Mouse (Mus musculus) spleen, embryonic (tissue): ENCODE results near the gene Tln1.

ENCODE experiments used
- CTCF ChIA-PET: fragments of 350-600 bp; sonication (Branson Sonifier 250); formaldehyde crosslinking; loops from one replicate; lab custom pipeline; 2022; lab: Charles Lee

The Tln1 gene

DNA sequence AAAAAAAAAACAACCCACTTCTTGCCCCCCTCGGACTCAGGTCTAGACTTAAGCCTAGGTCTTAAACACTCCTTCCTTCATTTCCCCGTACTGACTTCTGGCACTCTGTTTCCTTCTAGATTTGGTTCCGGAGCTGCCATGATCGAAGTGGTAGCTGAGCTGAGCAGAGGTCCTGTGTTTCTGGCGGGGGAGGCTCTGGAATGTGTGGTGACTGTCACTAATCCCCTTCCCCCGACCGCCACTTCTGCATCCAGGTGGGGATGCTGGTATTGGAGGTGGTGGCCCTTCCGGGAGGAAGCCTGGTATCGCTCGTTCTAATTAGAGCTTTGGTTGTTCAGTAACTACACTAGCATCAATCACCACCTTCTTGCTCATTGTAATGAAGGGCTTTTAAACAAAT, 16.8 kb upstream of the Tln1 start:
- CTCF ChIA-PET = interaction anchor here (0.5 to 1.2 kb wide), 4 partner anchors 14 to 588 kb away, joined by 3 to 10 read pairs (median 6); no protein-coding TSS in a partner anchor

DNA sequence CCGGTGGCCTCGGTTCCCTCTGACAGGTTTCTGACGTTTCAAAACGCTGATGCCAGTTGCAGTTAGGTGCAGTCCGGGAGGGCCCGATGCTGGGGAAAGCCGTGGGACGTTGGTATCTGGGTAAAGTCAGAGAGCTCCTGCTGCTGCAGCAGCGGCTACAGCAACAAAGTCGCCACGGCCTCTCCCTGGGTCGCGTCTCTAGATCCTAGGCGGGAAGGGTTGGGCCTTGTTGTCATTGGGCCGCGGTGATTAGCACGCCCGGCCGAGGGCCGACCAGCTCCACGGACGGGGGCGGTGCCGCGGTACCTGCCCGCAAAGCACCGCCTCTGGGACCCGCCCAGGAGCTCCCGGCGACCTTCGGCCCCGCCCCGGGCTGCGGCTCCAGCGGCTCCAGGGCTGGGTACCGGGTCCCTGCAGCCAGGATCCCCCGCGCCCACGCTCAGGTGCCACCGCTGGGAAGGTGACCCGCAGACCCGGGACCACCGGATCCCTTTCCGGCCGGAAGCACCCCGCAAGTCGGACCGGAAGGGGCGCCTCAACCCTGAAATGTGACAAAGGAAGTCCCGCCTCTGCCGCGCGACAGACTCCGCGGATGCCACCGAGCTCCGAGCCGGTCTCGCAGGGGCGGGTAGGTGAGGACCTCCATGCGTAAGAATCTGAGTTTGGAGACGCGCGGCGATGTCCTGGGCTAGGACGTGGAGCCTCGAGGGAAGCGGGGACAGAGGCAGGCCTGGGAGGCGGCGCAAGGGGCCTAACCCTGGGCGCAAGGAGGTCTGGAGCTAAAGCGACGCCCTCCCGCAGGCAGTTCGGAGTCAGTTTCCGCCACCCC, 16.1 kb upstream of the Tln1 start, which contains the start of the genes Rgp1 and Gba2:
Gene Rgp1 (plus strand): TSS at position 340 of the 829 bp plus-strand sequence.
Gene Gba2 (minus strand): TSS at position 498 of the 829 bp plus-strand sequence.
- CTCF ChIA-PET = interaction anchor here (0.5 to 1.2 kb wide), 4 partner anchors 14 to 589 kb away, joined by 3 to 10 read pairs (median 6); no protein-coding TSS in a partner anchor

DNA sequence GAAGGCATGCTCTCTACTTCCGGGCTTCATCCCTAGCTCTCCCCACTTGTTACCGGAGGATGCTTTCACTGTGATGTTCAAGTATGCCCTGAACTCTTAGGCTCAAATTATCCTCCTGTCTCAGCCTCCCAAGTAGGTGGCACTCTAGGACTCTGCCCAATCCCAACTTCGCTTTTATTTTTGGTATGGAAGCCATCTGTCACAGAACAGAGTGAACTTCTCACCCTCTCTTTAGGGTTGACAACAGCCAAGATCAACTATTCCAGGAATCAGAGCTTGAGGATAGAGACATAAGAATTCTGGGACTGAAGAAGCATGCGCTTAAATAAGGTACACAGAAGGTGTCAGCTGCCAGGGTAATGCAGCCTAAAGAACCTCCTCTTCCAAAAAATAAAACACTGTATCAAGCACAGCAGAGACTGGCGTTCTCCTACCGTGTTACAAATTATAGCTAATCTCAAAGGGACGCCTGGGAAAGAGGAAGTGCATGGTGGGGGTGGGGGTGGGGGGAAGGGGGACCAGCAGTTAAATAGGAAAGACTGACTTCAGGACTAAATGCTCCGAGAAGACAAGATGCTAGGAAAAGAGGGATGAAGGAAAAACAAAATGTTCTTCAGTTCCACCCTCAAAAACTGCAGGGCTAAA, 14.9 kb upstream of the Tln1 start:
- CTCF ChIA-PET = no interaction called here

DNA sequence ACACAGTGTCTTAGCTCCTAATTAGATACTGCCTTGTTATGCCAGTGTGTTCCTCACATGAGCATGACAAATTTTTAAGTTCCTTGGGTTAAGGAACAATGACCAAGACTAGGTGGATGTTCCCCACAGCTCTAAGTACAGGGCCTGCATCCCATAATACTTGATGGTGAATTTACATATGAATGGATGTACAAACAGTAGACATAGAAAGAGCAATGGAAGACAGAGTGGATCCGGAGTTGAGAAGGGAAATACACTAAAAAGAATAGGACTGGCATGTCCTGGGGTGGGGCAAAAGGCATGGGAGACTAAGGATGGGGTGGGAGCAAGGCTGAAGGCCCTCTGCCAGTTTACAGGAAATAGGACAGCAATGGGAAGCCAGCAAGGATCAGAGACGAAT, 12.9 kb upstream of the Tln1 start:
- CTCF ChIA-PET = no interaction called here

DNA sequence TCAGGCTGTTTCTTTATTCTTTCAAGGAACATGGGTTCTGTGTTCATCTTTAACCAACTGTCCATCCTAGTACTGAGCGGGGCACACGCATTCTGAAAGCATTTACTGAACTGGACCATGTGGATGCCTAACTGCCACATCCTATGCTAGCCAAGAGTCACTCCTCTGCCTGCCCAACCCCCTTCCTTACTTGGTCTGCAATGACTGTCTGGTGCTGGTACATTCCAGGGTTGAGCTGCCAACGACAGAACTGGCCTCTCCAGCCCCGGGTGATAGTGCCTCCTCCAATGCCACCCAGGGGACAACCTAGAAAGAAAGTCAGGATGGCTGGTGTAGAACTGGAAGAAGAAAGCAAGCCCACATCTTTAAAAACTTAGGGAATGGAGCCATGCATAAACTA, 11.1 kb upstream of the Tln1 start:
- CTCF ChIA-PET = no interaction called here

DNA sequence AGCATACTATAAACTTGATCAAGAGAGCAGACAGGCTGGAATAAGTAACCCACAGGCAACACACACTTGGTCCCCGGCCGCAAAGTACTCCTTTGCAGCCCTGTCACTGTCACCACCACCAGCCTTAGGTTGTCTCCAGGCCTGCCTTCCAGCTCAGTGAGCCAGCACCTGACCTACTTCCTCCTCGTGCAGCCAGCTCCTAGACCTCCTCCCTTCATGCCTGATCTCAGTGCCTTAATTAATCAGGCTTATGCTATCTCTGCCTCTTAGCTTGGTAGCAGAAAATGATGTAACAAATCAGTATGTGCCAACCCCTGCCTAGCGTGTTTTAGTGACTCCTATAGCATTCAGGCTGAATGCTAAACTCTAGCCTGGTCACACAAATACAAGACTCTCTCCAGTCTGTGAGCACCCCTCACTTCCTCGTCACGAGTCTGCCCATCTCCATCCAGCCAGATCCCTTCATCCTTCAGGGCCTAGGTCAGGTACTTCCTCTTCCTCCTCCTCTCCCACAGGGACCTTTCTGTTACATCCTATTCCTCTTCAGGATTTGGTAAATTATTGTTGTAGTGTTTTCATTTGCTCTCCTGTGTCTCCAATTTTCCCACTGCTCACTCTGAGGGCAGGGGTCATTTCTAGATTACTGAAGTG, 9.0 kb upstream of the Tln1 start:
- CTCF ChIA-PET = no interaction called here

DNA sequence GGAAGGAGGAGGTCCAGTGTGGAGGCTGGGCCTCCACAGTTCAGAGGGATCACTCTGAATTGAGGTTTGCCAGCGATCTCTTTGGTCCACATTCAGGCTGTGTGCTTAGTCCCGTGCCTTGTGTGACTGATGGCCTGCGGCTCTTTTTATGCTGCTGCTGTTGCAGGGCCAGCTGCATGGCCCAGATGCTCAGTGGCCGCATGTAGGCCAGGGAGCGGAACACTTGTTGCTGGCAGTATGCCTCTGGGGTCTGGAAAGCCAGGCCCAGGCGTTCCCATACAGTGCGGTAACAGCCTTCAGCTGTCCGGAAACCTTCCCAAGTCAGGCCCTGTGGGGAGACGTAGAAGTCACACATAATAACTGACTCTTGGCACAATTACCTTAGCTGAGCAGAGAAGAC, 4.6 kb upstream of the Tln1 start:
- CTCF ChIA-PET = no interaction called here

DNA sequence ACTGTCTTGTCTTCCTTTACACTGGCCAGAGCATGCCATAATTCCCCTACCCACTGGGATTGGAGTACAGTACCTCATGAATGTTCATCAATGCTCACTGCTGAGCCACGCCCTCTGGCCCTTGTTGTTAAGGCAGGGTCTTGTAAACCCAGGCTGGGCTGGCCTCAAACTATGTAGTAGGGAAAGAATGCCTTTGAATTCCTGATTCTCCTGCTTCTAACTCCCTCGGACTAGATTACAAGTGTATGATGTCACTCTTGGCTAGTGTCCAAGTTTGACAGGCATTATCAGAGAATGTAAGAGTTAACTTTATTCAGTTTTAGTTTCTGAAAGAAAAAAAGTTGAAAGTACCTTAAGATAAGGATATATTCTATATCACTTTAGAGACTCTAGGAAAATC, 1.7 kb upstream of the Tln1 start:
- CTCF ChIA-PET = no interaction called here

DNA sequence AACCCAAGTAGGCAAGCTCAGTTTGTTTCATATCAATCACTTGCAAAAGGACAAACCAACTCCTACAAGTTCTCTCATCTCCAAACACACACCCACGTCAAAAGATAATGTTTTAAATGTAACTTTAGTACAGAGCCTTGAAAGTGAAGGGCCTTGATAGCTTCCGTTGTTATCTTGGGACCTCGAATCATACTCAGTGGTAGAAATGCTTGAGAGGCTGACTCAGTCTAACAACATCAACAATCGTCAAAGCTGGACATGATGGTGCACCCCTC, 1.0 kb upstream of the Tln1 start:
- CTCF ChIA-PET = no interaction called here

DNA sequence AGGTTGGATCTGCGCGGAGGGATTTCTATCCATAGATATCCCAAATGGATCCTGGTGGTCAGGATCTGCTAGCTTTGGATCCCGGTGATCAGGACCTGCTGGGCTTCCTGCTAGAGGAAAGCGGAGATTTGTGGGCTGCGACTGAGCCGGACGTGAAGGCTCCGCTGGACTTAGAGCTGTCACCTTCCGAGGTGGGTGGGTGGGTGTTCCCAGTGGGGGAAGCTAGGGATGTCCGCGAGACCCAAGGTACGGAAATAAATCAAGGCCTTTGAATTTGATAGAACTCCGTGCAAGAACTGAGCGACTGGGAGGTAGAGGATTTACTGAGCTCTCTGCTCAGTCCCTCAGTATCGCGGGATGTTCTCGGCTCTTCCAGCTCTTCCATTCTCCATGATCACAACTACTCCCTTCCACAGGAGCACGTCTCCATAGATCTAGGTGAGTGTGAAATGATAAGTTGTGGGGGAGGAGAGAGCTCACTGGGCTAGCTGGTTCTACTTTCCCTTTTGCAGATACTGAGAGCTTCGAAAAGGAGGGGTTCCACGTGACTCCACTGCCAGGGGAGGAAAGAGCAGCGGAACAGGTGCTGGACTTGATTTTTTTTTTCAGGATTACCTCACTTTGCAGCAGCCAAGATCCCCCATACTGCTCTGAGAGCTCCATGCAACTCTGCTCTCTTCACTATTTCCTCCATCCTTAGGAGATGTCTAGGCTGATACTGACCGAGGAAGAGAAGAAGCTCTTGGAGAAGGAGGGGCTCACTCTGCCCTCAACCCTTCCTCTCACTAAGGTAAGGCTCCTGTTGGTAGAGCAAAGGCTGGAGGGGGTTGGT, 494 bp upstream of the Tln1 start:
- CTCF ChIA-PET = interaction anchor here (1.5 kb wide), 1 partner anchor 11 kb away, joined by 5 read pairs; no protein-coding TSS in a partner anchor

DNA sequence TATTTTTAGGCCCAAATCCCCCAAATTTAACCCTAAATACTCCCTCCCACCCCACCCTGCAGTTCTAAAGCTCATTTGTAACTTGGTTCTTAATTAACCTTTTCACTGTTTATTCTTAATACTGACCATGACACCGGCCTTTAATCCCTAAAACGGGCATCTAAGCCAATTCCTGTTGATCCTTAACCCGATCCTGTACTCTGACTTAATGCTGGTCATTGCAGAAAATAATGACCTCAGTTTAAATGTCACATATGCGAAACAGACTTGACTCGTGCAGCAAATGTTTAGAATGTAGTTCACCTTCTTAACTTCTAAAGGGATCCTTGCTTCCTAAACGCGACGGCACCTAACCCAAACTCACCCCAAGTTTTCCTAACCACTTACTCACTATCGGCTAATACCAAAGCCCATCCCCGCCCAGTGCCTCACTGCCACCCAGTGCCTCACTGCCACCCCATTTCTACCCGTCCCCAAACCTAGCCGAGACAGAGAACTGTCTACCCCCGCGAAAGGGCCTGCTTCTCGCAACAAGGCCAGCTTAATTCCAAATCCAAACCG, 975 bp downstream of the Tln1 start:
- CTCF ChIA-PET = interaction anchor here (0.7 kb wide), 1 partner anchor 14 kb away, joined by 4 read pairs; no protein-coding TSS in a partner anchor

DNA sequence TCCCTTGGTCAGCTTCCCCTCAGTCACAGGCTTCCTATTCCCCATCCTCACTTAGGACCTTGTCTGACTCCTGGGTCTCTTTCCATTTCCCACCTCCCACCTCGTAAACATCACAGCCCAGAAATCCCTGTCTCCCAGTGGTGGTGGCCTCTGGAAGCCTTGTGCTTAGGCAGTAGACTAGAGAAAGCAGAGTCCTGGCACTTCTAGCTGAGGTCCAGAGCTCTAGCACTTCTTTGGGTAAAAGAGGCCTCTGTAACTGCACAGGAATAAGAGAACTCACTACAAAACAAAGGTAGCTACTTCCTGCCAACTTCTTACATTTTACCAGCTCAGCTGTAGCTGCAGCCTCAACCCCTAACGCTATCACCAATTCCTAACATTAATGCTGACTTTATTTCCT, 1.5 kb downstream of the Tln1 start:
- CTCF ChIA-PET = interaction anchor here (0.7 kb wide), 2 partner anchors 14 to 129 kb away, joined by 3 to 4 read pairs; no protein-coding TSS in a partner anchor

DNA sequence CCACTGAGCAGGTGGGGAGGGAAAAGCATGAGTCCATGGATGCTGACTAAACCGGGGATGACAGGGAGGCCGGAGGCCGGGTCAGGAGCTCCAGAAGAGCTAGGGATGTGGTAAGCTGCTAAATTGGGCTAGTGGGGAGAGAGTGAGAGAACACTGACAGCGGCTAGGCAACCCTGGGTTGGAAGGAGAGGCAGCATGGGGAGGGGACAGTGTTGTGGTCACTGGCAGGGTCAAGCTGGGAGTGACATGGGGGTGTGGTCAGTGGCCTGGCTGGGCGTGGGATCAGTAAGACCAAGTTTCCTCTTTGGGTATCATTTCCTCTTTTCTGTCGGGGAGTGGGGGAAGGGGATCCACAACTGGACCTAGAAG, 2.3 kb downstream of the Tln1 start:
- CTCF ChIA-PET = interaction anchor here (0.7 kb wide), 2 partner anchors 9 to 129 kb away, joined by 3 to 5 read pairs; no protein-coding TSS in a partner anchor

DNA sequence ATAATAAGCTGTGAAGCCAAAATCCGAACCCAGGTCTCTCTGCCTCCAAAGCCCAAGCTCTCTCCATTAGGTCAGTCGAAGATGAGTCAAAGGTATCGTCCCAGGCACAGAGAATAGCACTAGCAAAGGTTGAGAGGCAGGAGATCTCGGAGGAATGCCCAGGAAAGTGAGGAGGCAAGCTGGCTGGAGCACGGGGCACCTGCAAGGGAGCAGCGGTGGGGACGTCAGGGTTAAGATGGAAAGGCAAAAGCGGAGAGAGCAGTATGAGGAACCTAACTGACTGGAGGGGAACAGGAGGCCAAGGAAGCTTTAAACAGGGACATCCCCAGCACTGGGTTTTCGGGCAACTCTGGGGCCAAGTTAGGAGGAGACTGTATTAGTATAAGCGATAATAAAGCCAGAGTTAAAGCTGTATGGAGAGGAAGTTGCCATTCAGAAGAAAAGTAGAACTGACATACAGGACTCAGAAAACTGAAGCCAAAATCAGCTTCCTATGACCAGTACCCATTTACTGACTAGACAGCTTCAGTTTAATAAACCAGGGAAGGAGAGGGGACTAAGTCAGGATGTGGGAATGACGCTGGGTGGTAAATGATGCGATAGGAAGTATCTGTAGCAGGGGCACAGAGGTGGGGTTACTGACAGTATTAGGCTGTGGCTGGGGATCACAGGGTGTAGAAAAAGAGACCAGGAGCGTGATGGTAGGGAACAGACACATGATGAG, 2.8 kb downstream of the Tln1 start:
- CTCF ChIA-PET = no interaction called here

DNA sequence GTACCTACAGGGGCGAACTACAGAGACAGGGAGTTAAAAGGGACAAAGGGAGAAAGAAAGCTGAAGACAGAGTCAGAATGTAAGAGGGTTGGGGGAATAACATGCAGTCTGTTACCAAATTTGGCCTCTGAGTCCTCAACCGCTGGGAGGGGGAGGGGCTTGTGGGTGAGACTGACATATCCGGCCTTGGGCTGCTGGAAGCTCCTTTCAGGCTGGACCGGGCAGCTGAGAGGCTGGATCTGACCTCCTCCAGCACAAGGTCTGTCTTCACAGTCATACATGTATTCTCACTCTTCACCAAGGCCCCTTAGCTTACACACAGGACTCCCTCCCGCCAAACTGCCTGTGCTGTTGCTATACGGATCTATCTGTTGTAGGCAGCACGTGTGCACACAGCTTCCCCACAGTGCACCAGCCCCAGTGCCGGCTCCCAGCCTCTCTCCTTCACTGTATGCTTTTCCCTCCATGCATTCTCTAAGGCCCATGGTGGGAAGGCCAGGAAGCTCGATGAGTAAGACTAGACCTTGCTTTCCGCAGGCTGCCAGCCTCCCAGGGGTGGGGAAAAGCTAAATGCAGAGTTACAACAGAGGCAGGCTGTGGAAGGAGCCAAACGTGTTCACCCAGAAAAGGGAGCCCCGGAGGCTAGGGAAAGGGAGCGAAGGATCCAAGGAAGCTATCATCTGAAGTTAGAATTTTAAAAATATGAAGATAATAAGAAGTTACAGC, 3.7 kb downstream of the Tln1 start:
- CTCF ChIA-PET = interaction anchor here (0.6 kb wide), 2 partner anchors 80 to 394 kb away, joined by 10 read pairs; no protein-coding TSS in a partner anchor

DNA sequence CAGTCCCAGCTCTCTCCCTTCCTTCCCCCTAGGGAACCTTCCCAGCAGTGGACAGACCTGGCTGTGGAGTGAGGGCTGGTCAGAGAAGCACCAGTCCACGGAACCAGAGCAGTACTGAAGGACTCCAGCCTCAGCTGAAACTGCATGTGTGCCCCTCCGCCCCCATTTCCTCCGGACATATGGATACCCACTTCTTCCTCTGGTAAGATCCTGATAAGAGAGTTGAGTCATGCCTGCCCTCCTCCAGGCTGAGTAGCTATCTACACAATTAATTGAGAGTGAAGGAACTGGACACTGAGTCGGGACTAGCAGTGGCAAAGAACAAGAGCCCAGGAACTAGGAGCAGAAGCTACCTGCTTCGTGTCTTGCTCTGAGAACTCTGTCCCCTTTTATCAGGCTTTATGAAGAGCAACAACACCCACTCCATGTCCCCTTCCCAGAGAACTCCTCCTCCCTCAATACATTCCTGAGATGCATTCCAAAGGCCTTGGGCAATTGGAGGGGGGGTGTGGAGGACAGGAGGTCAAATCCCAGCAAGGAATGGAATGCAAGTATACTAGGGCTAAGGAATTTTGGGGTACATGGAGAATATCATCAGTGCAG, 4.4 kb downstream of the Tln1 start:
- CTCF ChIA-PET = interaction anchor here (0.5 to 0.6 kb wide), 2 partner anchors 76 to 393 kb away, joined by 3 to 10 read pairs; no protein-coding TSS in a partner anchor

DNA sequence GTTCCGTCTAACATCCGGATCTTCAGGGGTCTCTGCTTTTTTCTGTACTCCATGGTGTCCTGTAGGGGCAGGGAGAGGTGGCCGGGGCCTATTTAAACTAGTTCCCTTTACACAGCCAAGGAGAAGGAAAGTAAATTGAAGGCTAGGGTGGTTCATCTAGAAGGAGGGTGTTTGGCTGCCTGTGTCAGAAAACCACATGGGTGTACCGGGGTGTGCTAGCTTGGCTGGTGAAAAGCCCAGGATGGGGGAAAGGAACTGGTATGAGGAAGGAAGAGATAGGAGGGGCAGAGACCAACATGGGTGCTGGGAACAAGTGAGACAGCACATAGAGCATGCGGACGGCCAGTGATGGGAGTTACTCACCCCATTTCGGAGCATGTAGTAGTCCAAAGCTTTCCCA, 6.6 kb downstream of the Tln1 start:
- CTCF ChIA-PET = no interaction called here

DNA sequence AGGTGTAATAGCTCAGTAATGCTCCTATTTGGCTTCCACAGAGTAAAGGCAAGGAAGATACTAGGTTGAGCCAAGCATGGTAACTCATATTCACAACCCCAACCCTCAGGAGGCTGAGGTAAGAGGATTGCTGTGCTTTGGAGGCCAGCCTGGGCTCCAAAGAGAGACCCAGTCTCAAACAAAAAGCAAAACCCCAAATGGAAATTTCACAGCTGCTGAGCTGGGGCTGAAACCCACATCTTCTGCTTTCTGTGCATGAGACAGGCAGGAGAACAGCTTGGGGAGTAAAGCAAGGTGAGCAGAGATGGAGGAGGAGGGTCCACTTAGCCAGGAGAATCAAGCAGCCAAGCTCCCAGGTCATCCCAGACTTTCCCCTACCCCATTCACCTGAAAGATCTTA, 8.6 kb downstream of the Tln1 start:
- CTCF ChIA-PET = no interaction called here

DNA sequence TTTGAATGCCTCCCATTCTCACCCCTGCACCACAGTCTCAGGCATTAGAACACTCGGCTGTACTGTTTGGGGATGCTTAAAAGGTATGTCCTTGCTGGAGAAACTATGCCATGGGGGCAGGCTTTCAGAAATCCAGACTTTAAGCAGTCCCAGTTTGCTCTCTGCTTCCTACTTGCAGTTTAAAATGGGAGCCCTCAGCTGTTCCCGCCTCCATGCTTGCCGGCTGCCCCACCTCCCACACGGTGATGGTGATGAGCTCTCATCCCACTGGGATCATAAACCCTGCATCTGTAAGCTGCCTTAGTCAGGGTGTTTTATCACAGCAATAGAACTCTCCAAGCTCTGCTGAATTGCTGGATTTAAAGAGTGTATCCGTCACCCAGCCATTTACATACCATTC, 10.1 kb downstream of the Tln1 start:
- CTCF ChIA-PET = interaction anchor here (1.7 kb wide), 1 partner anchor 10 kb away, joined by 5 read pairs; the partner anchor contains the start of genes Creb3 and Tln1
